Mouse (Mus musculus) MEL (cell line): ENCODE measurements around the gene Tsg101. TPM values are rescaled to one million over a fixed set of nuclear protein-coding genes. Genes with fewer than 3 reads are reported as not detected.

Experiments used
- DNase-seq: peaks from one replicate; pipeline ENCODE4 v3.0.0; 2011; ENCODE audit warnings: low read depth, low spot score
- H3K27ac ChIP-seq: 2 replicates; pipeline ENCODE4 v1.5.1; 2012; ENCODE audit warnings: low read depth, mild to moderate bottlenecking, control low read depth, low read length, moderate library complexity; ENCODE audit not compliant: control insufficient read depth
- H3K27me3 ChIP-seq, 2 experiments: fragments of 150-350 bp in 1 of 2; sonication (generic) in 1 of 2; 2 replicates each; pipeline ENCODE4 v1.6.1; 2012; ENCODE audit warnings: low read length in 2 of 2, mild to moderate bottlenecking in 2 of 2, improper control_type of control experiment in 1 of 2, moderate library complexity in 1 of 2; ENCODE audit not compliant: insufficient read depth in 2 of 2, control insufficient read depth in 1 of 2
- H3K36me3 ChIP-seq, 2 experiments: 2 replicates each; pipeline ENCODE4 v1.6.1; 2012 to 2014; ENCODE audit warnings: low read length in 2 of 2, improper control_type of control experiment in 1 of 2, inconsistent platforms in 1 of 2, mild to moderate bottlenecking in 1 of 2; ENCODE audit not compliant: insufficient read depth in 2 of 2, control insufficient read depth in 1 of 2
- H3K4me1 ChIP-seq, 2 experiments: fragments of 150-350 bp in 1 of 2; sonication (generic) in 1 of 2; 2 replicates each; pipeline ENCODE4 v1.6.1; 2012; ENCODE audit warnings: low read length in 2 of 2, improper control_type of control experiment in 1 of 2, mild to moderate bottlenecking in 1 of 2; ENCODE audit not compliant: insufficient read depth in 2 of 2, control insufficient read depth in 1 of 2
- H3K4me3 ChIP-seq, 2 experiments: fragments of 150-350 bp in 1 of 2; sonication (generic) in 1 of 2; 2 replicates each; pipeline ENCODE4 v1.5.1; 2012; ENCODE audit warnings: low read depth in 2 of 2, low read length in 2 of 2, mild to moderate bottlenecking in 2 of 2, moderate library complexity in 2 of 2, control low read depth in 1 of 2, improper control_type of control experiment in 1 of 2; ENCODE audit not compliant: control insufficient read depth in 1 of 2, insufficient read depth in 1 of 2
- H3K79me2 ChIP-seq: 2 replicates; pipeline ENCODE4 v1.6.1; 2012; ENCODE audit warnings: mild to moderate bottlenecking, low read length, moderate library complexity; ENCODE audit not compliant: control insufficient read depth, poor library complexity, insufficient read depth
- H3K9ac ChIP-seq: 2 replicates; pipeline ENCODE4 v1.6.1; 2012; ENCODE audit warnings: low read depth, mild to moderate bottlenecking, control low read depth, low read length, moderate library complexity; ENCODE audit not compliant: control insufficient read depth, poor library complexity, severe bottlenecking
- H3K9me3 ChIP-seq: fragments of 150-350 bp; sonication (generic); replicated peaks from 2 replicates; pipeline ENCODE4 v1.6.1; 2012; ENCODE audit warnings: mild to moderate bottlenecking, low read length, improper control_type of control experiment, moderate library complexity; ENCODE audit not compliant: insufficient read depth
- BHLHE40 ChIP-seq: IDR thresholded peaks from 2 replicates; pipeline ENCODE4 v1.6.1; 2012; ENCODE audit warnings: low read depth, mild to moderate bottlenecking, inconsistent platforms, low read length, improper control_type of control experiment, borderline replicate concordance
- CHD1 ChIP-seq: IDR thresholded peaks from 2 replicates; pipeline ENCODE4 v1.6.1; 2012; ENCODE audit warnings: low read depth, mild to moderate bottlenecking, inconsistent platforms, low read length, improper control_type of control experiment
- GABPA ChIP-seq: IDR thresholded peaks from 2 replicates; pipeline ENCODE4 v1.6.1; 2012; ENCODE audit warnings: low read depth, mild to moderate bottlenecking, inconsistent platforms, low read length, improper control_type of control experiment, moderate library complexity
- GATA1 ChIP-seq: IDR thresholded peaks from 2 replicates; pipeline ENCODE4 v1.6.1; 2011; ENCODE audit warnings: low read depth, low read length, improper control_type of control experiment
- HCFC1 ChIP-seq: IDR thresholded peaks from 2 replicates; pipeline ENCODE4 v1.6.1; 2012; ENCODE audit warnings: low read depth, mild to moderate bottlenecking, inconsistent platforms, low read length, improper control_type of control experiment, moderate library complexity
- JUND ChIP-seq: IDR thresholded peaks from 2 replicates; pipeline ENCODE4 v1.6.1; 2011; ENCODE audit warnings: low read depth, mild to moderate bottlenecking, improper control_type of control experiment, low read length
- MAZ ChIP-seq: IDR thresholded peaks from 2 replicates; pipeline ENCODE4 v1.6.1; 2012; ENCODE audit warnings: low read depth, mild to moderate bottlenecking, inconsistent platforms, low read length, improper control_type of control experiment
- MEF2A ChIP-seq: IDR thresholded peaks from 2 replicates; pipeline ENCODE4 v1.6.1; 2014; ENCODE audit warnings: low read depth, mild to moderate bottlenecking, inconsistent platforms, low read length, improper control_type of control experiment; ENCODE audit not compliant: poor library complexity, insufficient replicate concordance, severe bottlenecking; ENCODE audit errors: extremely low read depth
- MXI1 ChIP-seq: IDR thresholded peaks from 2 replicates; pipeline ENCODE4 v1.6.1; 2011; ENCODE audit warnings: mild to moderate bottlenecking, low read depth, low read length, improper control_type of control experiment
- MYC ChIP-seq: IDR thresholded peaks from 2 replicates; pipeline ENCODE4 v1.6.1; 2011; ENCODE audit warnings: low read depth, mild to moderate bottlenecking, low read length, improper control_type of control experiment, moderate library complexity
- TCF12 ChIP-seq: IDR thresholded peaks from 2 replicates; pipeline ENCODE4 v1.6.1; 2014; ENCODE audit warnings: low read depth, mild to moderate bottlenecking, inconsistent platforms, low read length, improper control_type of control experiment, moderate library complexity
- ZC3H11A ChIP-seq: IDR thresholded peaks from 2 replicates; pipeline ENCODE4 v1.6.1; 2012; ENCODE audit warnings: low read depth, mild to moderate bottlenecking, inconsistent platforms, low read length, improper control_type of control experiment
- ZKSCAN1 ChIP-seq: IDR thresholded peaks from 2 replicates; pipeline ENCODE4 v1.6.1; 2012; ENCODE audit warnings: low read depth, mild to moderate bottlenecking, inconsistent platforms, low read length, improper control_type of control experiment, moderate library complexity
- ZNF384 ChIP-seq: IDR thresholded peaks from 2 replicates; pipeline ENCODE4 v1.6.1; 2012; ENCODE audit warnings: low read depth, mild to moderate bottlenecking, inconsistent platforms, low read length, improper control_type of control experiment
- polyA plus RNA-seq, 2 experiments: library from polyadenylated mRNA; stranded (reverse) in 1 of 2; unstranded in 1 of 2; fragments of >175 nt in 1 of 2; fragments of >200 nt in 1 of 2; gene quantifications; 2 replicates each; pipeline versions ENCODE4 v1.2.1 to v1.2.4; 2012; ENCODE audit warnings: low replicate concordance in 2 of 2, low read depth in 1 of 2; ENCODE audit not compliant: insufficient read length in 2 of 2, insufficient read depth in 1 of 2, missing spikeins in 1 of 2
- total RNA-seq: library from RNA; depleted of rRNA; stranded (reverse); fragments of 300-350 nt; gene quantifications from 2 replicates; pipeline ENCODE4 v1.2.3, GENCODE M21; 2012

Tsg101 gene
- total and polyA plus RNA-seq, 3 experiments: 25.3 to 88.9 TPM; not detected in 1

- peaks cover 0 to 2% of the 10 kb centered on the region in 2 experiments; a peak in 1 of 4 replicates for H3K4me1 ChIP-seq
- no peak overlapping the region for H3K27ac ChIP-seq
- no peak for DNase-seq
- peaks cover 0 to 4% of the 10 kb centered on the region in 2 experiments; a peak in 2 of 4 replicates for H3K36me3 ChIP-seq
- TF ChIP-seq CHD1: no peak
- no peak for TF ChIP-seq GATA1
- TF ChIP-seq HCFC1: no peak
- no peak for TF ChIP-seq MAZ
- no peak for TF ChIP-seq TCF12
- TF ChIP-seq BHLHE40: no peak
- TF ChIP-seq MXI1: no peak
- TF ChIP-seq JUND: no peak
- no peak for TF ChIP-seq GABPA
- no peak for TF ChIP-seq MEF2A
- TF ChIP-seq ZKSCAN1: no peak
- TF ChIP-seq ZC3H11A: no peak
- no peak for TF ChIP-seq ZNF384
- no peak for TF ChIP-seq MYC
- no peak overlapping the region for H3K9ac ChIP-seq
- no peaks in the 10 kb centered on the region for H3K27me3 ChIP-seq
- H3K9me3 ChIP-seq: no peaks in the 10 kb centered on the region
- H3K4me3 ChIP-seq: no peak overlapping the region
- no peaks in the 10 kb centered on the region for H3K79me2 ChIP-seq
Observed at GRCm38 (mm10) chr7:46928291-46928690, 8.5 kb upstream of the Tsg101 start.

GRCm38 (mm10) chr7:46922075-46922474 is 2.3 kb upstream of the Tsg101 start:
- Histone ChIP-seq H3K4me1 (peaks cover 7 to 21% of the 10 kb centered on the region in 2 experiments), H3K4me3 (no peak overlapping the region), H3K9ac (no peak overlapping the region), H3K9me3 (no peaks in the 10 kb centered on the region), H3K36me3 (peaks cover 0 to 22% of the 10 kb centered on the region in 2 experiments; a peak in 2 of 4 replicates), H3K79me2 (peaks cover 19% of the 10 kb centered on the region), H3K27ac (no peak overlapping the region), H3K27me3 (no peaks in the 10 kb centered on the region)
- no peak for TF ChIP-seq ZKSCAN1
- TF ChIP-seq ZNF384: no peak
- no peak for DNase-seq
